Mouse (Mus musculus) neural tube, embryonic 12.5 days (tissue): Measurements from ENCODE around the gene Gstcd. TPM values are rescaled to one million over a fixed set of nuclear protein-coding genes. Genes with fewer than 3 reads are reported as not detected.

ENCODE experiments used
- ATAC-seq: fragments of 200-750 bp; cut with Nextera tagmentation; 2 replicates; pipeline ENCODE4 v1.8.0; 2017; ENCODE audit warnings: low read depth, mild to moderate bottlenecking, moderate TSS enrichment, moderate library complexity; ENCODE audit not compliant: low FRiP score
- H3K27ac ChIP-seq: fragments of 300-500 bp; sonication (generic); 2 replicates; pipeline ENCODE4 v1.5.1; 2016
- H3K27me3 ChIP-seq: fragments of 300-500 bp; sonication (generic); replicated peaks from 2 replicates; pipeline ENCODE4 v1.6.1; 2016; ENCODE audit warnings: mild to moderate bottlenecking
- H3K36me3 ChIP-seq: fragments of 300-500 bp; sonication (generic); 2 replicates; pipeline ENCODE4 v1.6.1; 2016; ENCODE audit warnings: mild to moderate bottlenecking
- H3K4me1 ChIP-seq: fragments of 300-500 bp; sonication (generic); 2 replicates; pipeline ENCODE4 v1.6.1; 2016
- H3K4me2 ChIP-seq: fragments of 300-500 bp; sonication (generic); replicated peaks from 2 replicates; pipeline ENCODE4 v1.6.1; 2016; ENCODE audit warnings: mild to moderate bottlenecking
- H3K4me3 ChIP-seq: fragments of 300-500 bp; sonication (generic); 2 replicates; pipeline ENCODE4 v1.5.1; 2016
- H3K9ac ChIP-seq: fragments of 300-500 bp; sonication (generic); 2 replicates; pipeline ENCODE4 v1.6.1; 2016; ENCODE audit warnings: mild to moderate bottlenecking
- H3K9me3 ChIP-seq: fragments of 300-500 bp; sonication (generic); 2 replicates; pipeline ENCODE4 v1.6.1; 2016; ENCODE audit warnings: mild to moderate bottlenecking
- WGBS: fragments of 180-500 bp; shearing (Covaris S2); methylation state at CpG from one replicate; pipeline ENCODE4 v1.1.7; 2016; 5-methylcytosine and 5-hydroxymethylcytosine counted together
- polyA plus RNA-seq: library from polyadenylated mRNA; unstranded; fragments of >200 nt; fragmentation: Nextera tagmentation; extraction: Ambion mirVana; gene quantifications from 2 replicates; pipeline ENCODE4 v1.2.1, GENCODE M21; 2016

The Gstcd gene
- polyA plus RNA-seq, 1 experiment from 2014 or later = 4.9 TPM

DNA sequence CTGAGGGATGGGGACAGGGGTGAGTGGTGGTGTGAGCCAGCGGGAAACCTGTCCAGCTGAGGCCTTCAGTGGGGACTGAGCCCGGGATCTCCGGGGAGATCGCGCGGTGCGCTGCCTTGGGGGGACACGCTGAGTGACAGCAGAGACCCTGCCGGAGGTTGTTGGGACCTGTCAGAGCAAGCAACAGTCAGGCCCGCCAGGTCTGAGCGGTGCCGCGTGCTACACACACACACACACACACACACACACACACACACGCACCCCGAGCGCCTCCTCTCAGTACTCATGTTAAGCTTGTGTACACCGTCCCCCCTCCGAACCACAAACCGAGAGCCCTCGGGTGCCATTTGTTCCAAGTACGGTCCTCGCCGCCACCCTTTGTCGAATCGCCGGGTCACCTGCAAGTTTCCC is 142.4 kb downstream of the Gstcd start:
- WGBS = under 1% methylated on average over 26 of the region's 26 CpGs
- no peak overlapping the region for H3K27ac ChIP-seq
- peaks cover 10% of the 10 kb centered on the region; the same call in 1 of the 2 replicates for H3K4me1 ChIP-seq
- peak overlapping the region; percentile 55 for H3K9ac ChIP-seq
- no peaks in the 10 kb centered on the region for H3K9me3 ChIP-seq
- peak; percentile 81 for ATAC-seq
- H3K36me3 ChIP-seq = no peaks in the 10 kb centered on the region
- peak overlapping the region; percentile 99 for H3K4me2 ChIP-seq
- H3K4me3 ChIP-seq = peak overlapping the region; percentile 60
- peaks cover 28% of the 10 kb centered on the region for H3K27me3 ChIP-seq

DNA sequence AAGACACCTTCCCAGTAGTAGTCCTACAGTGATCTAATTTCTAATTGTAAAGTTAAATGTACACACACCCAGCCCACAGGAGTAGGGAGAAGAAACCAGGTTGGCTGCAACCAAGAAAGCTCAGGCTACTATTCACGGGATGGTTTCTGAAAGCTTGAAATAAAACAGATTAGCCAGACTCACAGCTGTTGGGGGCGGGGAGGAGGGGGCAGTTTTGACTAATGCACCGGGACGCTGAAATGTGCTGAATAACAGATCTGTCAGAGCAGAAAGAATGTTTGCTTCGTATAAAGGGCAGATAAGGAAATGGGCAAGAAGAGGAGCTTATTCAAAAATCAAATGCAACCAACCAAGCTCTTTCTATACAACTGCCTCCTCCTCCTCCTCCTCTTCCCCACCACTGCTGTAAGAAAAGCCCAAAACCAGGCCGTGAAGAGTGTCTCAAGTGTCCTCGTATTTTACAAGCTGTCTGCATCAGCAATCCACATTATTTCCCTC is 143.5 kb downstream of the Gstcd start:
- Histone ChIP-seq H3K4me1 (peaks cover 10% of the 10 kb centered on the region; the same call in 1 of the 2 replicates), H3K4me3 (no peak overlapping the region), H3K27me3 (peaks cover 28% of the 10 kb centered on the region), H3K9me3 (no peaks in the 10 kb centered on the region), H3K4me2 (no peak overlapping the region; the same call in 1 of the 2 replicates), H3K27ac (no peak overlapping the region), H3K9ac (no peak overlapping the region), H3K36me3 (no peaks in the 10 kb centered on the region)
- WGBS = 25% methylated on average over 7 of the region's 7 CpGs
- no peak for ATAC-seq

DNA sequence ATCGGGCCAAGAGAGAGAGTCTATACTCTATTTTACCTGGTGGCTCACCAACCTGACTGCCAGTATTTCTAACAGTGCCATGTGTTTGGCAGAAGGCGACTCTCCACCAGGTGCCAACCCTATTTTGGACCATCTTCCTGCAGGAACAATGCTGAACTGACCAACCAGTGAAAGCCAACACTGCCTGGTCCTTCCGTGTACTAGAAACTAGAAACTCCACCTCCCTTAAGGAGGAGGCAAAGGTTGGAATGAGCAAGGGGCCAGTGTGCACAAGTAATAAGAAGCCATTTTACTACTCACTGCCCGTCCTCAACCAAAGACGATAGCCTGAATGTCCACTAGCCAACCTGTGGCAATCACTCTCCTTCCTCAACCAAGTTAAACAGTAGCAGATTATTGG is 145.7 kb downstream of the Gstcd start:
- WGBS = 86% methylated on average over 5 of the region's 5 CpGs
- H3K27ac ChIP-seq = no peak overlapping the region
- peaks cover 28% of the 10 kb centered on the region for H3K27me3 ChIP-seq
- H3K4me3 ChIP-seq = no peak overlapping the region
- H3K36me3 ChIP-seq = no peaks in the 10 kb centered on the region
- peaks cover 10% of the 10 kb centered on the region; the same call in 1 of the 2 replicates for H3K4me1 ChIP-seq
- no peak overlapping the region for H3K9ac ChIP-seq
- ATAC-seq = no peak
- H3K9me3 ChIP-seq = no peaks in the 10 kb centered on the region
- no peak overlapping the region for H3K4me2 ChIP-seq

DNA sequence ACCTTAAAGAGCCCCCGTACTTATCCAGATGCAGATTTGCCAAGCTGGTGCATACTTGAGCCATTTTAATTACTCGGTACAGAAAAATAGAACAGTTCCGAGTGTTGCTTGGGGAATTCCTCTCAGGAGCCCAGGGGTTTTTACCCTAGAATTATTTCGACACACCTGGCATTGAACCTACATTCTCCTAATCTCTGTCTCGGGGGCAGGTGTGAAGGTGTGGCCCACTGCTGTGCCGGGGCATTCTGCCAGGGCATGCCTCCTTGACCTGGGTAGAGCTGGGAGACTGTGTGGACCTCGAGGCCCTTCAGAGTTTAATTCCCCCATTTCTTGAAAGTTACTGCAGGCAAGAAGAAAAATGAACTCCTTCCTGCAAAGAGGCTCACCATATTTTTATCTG is 146.2 kb downstream of the Gstcd start:
- no peak overlapping the region for H3K4me2 ChIP-seq
- H3K27me3 ChIP-seq = peaks cover 28% of the 10 kb centered on the region
- 88% methylated on average over 7 of the region's 7 CpGs for WGBS
- H3K9ac ChIP-seq = no peak overlapping the region
- H3K27ac ChIP-seq = no peak overlapping the region
- no peak overlapping the region for H3K4me3 ChIP-seq
- H3K9me3 ChIP-seq = no peaks in the 10 kb centered on the region
- ATAC-seq = no peak
- H3K4me1 ChIP-seq = peaks cover 10% of the 10 kb centered on the region; the same call in 1 of the 2 replicates
- H3K36me3 ChIP-seq = no peaks in the 10 kb centered on the region

DNA sequence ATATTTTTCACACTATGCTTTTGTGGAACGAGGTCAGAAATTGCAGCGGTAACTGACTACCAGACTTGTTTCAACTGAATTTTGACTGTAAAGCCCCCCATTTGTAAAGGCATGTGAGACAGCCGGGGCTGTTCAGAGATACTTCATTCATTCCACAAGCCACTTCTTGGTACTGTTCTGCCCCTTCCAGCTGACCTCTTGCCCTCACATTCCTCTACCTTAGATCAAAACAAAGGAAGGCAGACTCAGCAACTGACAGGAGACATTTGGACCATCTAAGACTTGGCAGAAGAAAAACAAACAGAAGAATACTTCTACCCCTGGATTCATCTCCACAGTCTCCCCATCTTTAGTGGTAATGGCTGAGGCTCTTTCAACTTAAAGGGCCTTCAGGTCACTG is 147.2 kb downstream of the Gstcd start:
- no peaks in the 10 kb centered on the region for H3K9me3 ChIP-seq
- no peak overlapping the region for H3K27ac ChIP-seq
- 60% methylated on average over 3 of the region's 3 CpGs for WGBS
- H3K4me2 ChIP-seq = no peak overlapping the region
- peaks cover 5% of the 10 kb centered on the region; the same call in 1 of the 2 replicates for H3K4me1 ChIP-seq
- H3K36me3 ChIP-seq = no peaks in the 10 kb centered on the region
- peaks cover 20% of the 10 kb centered on the region for H3K27me3 ChIP-seq
- no peak overlapping the region for H3K4me3 ChIP-seq
- no peak for ATAC-seq
- no peak overlapping the region for H3K9ac ChIP-seq

DNA sequence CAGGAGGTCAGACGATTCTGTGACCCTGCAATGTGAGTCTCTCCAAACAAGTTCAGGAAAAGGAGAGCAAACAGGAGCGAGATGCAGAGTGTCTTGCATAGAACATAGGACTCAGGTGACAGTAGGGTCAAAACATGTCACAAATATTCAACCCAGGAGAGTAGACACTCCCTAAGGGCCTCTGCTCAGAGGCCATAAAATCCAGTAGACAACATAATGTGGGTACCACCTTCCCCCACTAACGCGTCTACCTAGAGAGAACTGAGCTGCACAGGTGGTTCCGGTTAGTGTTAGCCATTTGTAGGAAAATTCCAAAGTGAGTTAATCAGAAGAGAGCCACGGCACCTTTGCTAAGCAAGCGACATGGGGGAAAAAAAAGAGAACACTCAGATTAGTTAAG is 147.6 kb downstream of the Gstcd start:
- H3K36me3 ChIP-seq = no peaks in the 10 kb centered on the region
- 72% methylated on average over 7 of the region's 7 CpGs for WGBS
- no peak for ATAC-seq

DNA sequence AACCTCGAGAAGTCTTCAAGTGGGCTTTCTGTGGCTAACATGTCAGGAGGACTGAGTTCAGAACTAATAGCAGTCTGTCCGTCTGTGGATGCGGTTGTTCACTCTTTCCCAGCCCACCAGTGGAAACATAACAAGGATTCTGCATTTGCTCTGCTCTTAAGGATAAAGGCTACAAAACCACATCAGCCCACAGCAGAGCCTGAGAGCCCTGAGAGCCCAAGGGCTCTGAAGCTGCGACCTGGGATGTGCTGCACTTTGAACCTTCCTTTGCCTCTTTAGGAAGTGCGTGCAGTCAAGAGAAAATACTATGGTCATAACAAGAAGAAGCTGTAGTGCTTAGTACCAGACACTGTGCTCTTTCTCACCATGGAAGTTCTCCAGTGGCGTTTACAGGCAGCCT is 149.1 kb downstream of the Gstcd start:
- WGBS = 89% methylated on average over 6 of the region's 6 CpGs

More for the DNA sequence above, 147.6 kb downstream of the Gstcd start:
- Histone ChIP-seq H3K4me3 (no peak overlapping the region), H3K27me3 (peaks cover 16% of the 10 kb centered on the region; the same call in 1 of the 2 replicates), H3K4me2 (no peak overlapping the region), H3K4me1 (peaks cover 2% of the 10 kb centered on the region; the same call in 1 of the 2 replicates), H3K9ac (no peak overlapping the region), H3K9me3 (no peaks in the 10 kb centered on the region), H3K27ac (no peak overlapping the region)

DNA sequence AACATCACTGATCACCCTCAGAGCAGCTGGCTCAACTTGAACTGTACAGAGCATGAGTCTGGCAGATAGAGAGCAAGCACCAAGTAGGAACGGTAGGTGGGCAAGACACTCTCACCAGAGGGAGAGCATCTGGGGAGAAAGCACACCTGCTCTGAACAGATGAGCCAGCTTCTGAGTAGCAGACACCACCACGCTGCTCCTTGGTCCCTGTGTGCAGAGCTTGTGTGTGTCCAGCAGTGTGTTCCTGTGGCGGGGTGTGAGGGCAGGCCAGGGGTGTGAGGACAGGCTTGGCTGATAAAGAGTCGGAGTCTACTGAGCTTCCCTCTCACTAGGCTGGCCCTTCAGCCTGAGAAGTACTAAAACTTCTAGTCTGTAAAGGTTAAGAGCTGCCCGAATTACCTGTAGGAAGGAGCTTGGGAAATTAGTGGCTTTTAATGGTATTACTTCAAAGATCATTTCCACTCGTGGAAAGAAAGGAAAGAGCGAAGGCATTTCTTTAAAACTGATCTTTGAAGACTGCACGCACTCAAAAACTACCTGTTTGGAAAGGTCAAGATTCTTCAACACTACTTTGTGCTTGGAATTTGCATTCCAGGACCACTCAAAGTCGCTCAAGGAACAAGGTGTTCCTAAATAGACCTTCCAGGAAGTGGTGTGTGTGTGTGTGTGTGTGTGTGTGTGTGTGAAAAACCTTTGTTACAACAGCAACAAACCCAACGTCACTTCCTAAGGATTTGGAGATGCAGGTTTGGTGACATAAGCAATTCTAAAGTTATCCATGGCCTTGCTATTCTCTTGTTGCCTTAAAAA is 151.4 kb downstream of the Gstcd start:
- no peaks in the 10 kb centered on the region for H3K9me3 ChIP-seq
- H3K27ac ChIP-seq = no peak overlapping the region
- no peak overlapping the region for H3K4me3 ChIP-seq
- H3K9ac ChIP-seq = no peak overlapping the region
- WGBS = 87% methylated on average over 10 of the region's 10 CpGs
- no peak overlapping the region for H3K4me2 ChIP-seq
- no peak for ATAC-seq
- H3K4me1 ChIP-seq = no peaks in the 10 kb centered on the region
- no peaks in the 10 kb centered on the region for H3K27me3 ChIP-seq
- H3K36me3 ChIP-seq = no peaks in the 10 kb centered on the region

More for the DNA sequence above, 149.1 kb downstream of the Gstcd start:
- H3K4me3 ChIP-seq = no peak overlapping the region
- no peaks in the 10 kb centered on the region for H3K9me3 ChIP-seq
- 0 out of 2 replicates have a peak, but pooled peaks cover 3% of the 10 kb centered on the region for H3K27me3 ChIP-seq
- no peaks in the 10 kb centered on the region for H3K4me1 ChIP-seq
- no peaks in the 10 kb centered on the region for H3K36me3 ChIP-seq
- no peak overlapping the region for H3K27ac ChIP-seq
- no peak for ATAC-seq
- H3K9ac ChIP-seq = no peak overlapping the region
- H3K4me2 ChIP-seq = no peak overlapping the region

DNA sequence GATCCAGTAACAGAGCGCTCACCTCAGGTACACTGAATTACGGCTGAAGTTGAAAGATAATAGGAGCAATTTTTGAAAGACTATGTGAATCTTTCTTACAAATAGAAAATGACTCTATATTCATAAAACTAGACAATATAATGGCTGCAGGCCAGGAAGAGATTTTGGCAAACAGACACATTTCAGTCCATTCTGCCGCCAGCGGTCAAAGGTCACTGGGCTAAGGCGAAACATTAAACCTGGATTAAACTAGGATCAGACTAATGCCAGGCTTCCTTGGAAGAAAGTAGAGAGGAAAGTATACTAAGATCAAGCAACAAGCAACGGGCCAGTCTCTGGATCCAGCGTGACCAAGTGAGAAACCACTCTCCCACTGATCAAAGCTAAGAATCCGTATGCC is 152.8 kb downstream of the Gstcd start:
- no peaks in the 10 kb centered on the region for H3K4me1 ChIP-seq
- H3K4me3 ChIP-seq = no peak overlapping the region
- no peak for ATAC-seq
- H3K27me3 ChIP-seq = no peaks in the 10 kb centered on the region
- 90% methylated on average over 8 of the region's 8 CpGs for WGBS
- no peak overlapping the region for H3K9ac ChIP-seq
- H3K9me3 ChIP-seq = no peaks in the 10 kb centered on the region
- no peak overlapping the region for H3K4me2 ChIP-seq
- no peaks in the 10 kb centered on the region for H3K36me3 ChIP-seq
- H3K27ac ChIP-seq = no peak overlapping the region

DNA sequence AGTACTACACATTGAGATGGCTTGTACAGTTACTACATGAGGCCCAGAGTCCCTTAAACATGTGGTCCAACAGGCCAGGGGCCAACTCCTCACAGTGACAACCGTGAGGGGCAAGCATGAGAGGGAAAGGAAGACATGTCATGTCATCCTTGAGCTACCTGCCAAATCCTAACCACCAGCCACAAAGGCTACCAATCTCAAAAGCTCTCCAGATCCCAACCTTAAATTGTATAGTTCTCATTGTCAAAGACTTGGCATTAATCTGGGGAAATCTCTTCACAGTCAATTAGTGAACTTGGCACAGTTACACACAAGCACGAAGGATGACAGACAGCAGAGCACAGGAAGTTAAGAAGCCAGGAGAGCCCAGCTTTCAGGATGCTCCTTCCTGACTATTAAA is 157.2 kb downstream of the Gstcd start:
- no peak for ATAC-seq
- Histone ChIP-seq H3K4me3 (no peak overlapping the region), H3K9me3 (no peaks in the 10 kb centered on the region), H3K27me3 (no peaks in the 10 kb centered on the region), H3K4me1 (no peaks in the 10 kb centered on the region), H3K4me2 (no peak overlapping the region), H3K36me3 (no peaks in the 10 kb centered on the region), H3K27ac (no peak overlapping the region), H3K9ac (no peak overlapping the region)
- WGBS = 82% methylated on average over 2 of the region's 2 CpGs
